Mouse (Mus musculus) cortical plate, adult 2 months (tissue): ENCODE data around the gene Lmf1.

Experiments used
- CTCF ChIP-seq: fragments of 200-500 bp; IDR thresholded peaks from 2 replicates; pipeline ENCODE4 v1.5.1; 2011; ENCODE audit warnings: mild to moderate bottlenecking, control low read depth, low read length; ENCODE audit not compliant: insufficient read depth; ENCODE audit errors: extremely low read depth
- POLR2A ChIP-seq: fragments of 200-500 bp; IDR thresholded peaks from 2 replicates; pipeline ENCODE4 v1.6.1; 2011; ENCODE audit warnings: mild to moderate bottlenecking, low read length, control low read depth; ENCODE audit not compliant: insufficient read depth; ENCODE audit errors: extremely low read depth

- TF ChIP-seq POLR2A (no peak), CTCF (no peak)
Observed at GRCm38 (mm10) chr17:25568206-25568605, 10.7 kb upstream of the Lmf1 start.
